Comparison of ENCODE assay signal across 8 mouse cellular contexts in the genomic region with DNA sequence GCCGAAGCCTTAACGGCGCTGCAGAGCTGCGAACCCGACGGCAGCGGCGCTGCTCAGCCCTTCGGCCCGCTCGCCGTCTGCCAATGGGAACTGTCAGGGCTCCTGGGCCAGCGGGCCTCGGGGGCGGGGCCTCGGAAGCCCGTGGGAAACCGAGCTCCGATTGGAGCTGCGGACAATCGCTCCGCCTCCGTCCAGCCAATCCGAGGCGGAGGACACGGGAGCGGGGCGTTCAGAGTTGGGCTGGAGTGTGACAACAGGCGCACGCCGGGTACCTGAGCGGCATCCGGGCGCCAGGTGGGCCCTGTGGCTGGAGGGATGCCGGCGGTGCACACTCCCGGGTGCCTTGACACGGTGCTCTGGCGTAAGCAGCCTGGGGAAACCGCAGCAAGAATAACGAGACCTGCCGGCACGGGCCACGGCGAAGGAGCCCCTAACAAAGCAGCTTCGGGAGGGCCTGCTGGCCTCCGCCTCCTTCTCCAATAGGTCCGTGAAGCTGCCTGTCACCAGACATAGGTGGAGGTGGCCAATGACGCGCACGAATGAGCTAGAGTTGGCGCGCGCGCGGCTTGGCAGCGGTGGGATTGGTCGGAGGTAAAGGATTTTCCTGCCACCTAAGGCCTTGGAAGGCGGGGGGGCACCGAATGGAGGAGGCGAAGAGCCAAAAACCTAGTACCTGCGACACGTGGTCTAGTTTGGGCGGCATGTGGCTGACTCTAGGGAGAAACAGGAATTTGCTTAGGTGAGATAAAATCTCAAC. TPM values are rescaled to one million over a fixed set of nuclear protein-coding genes. Genes with fewer than 3 reads are reported as not detected.
DNase-seq lines count a peak whose midpoint lies in the region; ATAC-seq and TF ChIP-seq lines count a peak whose summit lies in the region.

A gene (minus strand): TSS at position 10 of the 757 bp plus-strand sequence.

- H3K9me3 ChIP-seq in forebrain, embryonic 12.5 days, result no peaks in the 10 kb centered on the region
- H3K9me3 ChIP-seq in heart, postnatal 0 days (replicated peaks; ENCODE audit: control insufficient read depth, low read length), result no peaks in the 10 kb centered on the region
- H3K9me3 ChIP-seq in liver, embryonic 14.5 days (ENCODE audit: control insufficient read depth, low read length), result no peaks in the 10 kb centered on the region
- H3K9me3 ChIP-seq in stomach, embryonic 15.5 days, result no peaks in the 10 kb centered on the region

- TF ChIP-seq EP300 in heart, postnatal 0 days (IDR thresholded peaks at IDR 0.05; ENCODE audit: low read depth), result no peak
- no peak for TF ChIP-seq EP300 in liver, embryonic 14.5 days (IDR thresholded peaks at IDR 0.05; ENCODE audit: low read depth)

- H3K27me3 ChIP-seq in forebrain, embryonic 12.5 days, result no peaks in the 10 kb centered on the region
- H3K27me3 ChIP-seq in heart, postnatal 0 days (ENCODE audit: control insufficient read depth, insufficient read depth, low read length), result peaks cover 4% of the 10 kb centered on the region; the same call in 1 of the 2 replicates
- H3K27me3 ChIP-seq in liver, embryonic 14.5 days (ENCODE audit: control insufficient read depth, insufficient read depth, low read length), result peaks cover 10% of the 10 kb centered on the region
- no peaks in the 10 kb centered on the region for H3K27me3 ChIP-seq in stomach, embryonic 15.5 days (replicated peaks)

- peak; percentile 95 for ATAC-seq in cerebellum, adult (ENCODE audit: insufficient number of reproducible peaks, low FRiP score, low TSS enrichment)
- peak; percentile 98 for ATAC-seq in forebrain, embryonic 12.5 days (ENCODE audit: low FRiP score)
- peak; percentile 98 for ATAC-seq in heart, postnatal 0 days (ENCODE audit: insufficient read depth, low read depth)
- peak; percentile 94 for ATAC-seq in liver, embryonic 14.5 days (ENCODE audit: insufficient read depth)
- peak; percentile 96 for ATAC-seq in stomach, embryonic 15.5 days (ENCODE audit: insufficient read depth, low FRiP score, low read depth)

- peak within 1 kb of the TSS; percentile 93 for H3K27ac ChIP-seq in forebrain, embryonic 12.5 days
- H3K27ac ChIP-seq in heart, postnatal 0 days (ENCODE audit: low read depth), result peak within 1 kb of the TSS; percentile 33
- peak within 1 kb of the TSS; percentile 31 for H3K27ac ChIP-seq in liver, embryonic 14.5 days
- H3K27ac ChIP-seq in stomach, embryonic 15.5 days, result peak within 1 kb of the TSS; percentile 85

- peaks cover 36% of the 10 kb centered on the region for H3K4me1 ChIP-seq in forebrain, embryonic 12.5 days
- 0 out of 2 replicates have a peak, but pooled peaks cover 10% of the 10 kb centered on the region for H3K4me1 ChIP-seq in heart, postnatal 0 days (ENCODE audit: control insufficient read depth, insufficient read depth)
- H3K4me1 ChIP-seq in liver, embryonic 14.5 days (replicated peaks; ENCODE audit: control insufficient read depth in 2 of 2, insufficient read depth in 2 of 2, low read length in 1 of 2), result peaks cover 11 to 14% of the 10 kb centered on the region in 2 experiments
- H3K4me1 ChIP-seq in stomach, embryonic 15.5 days, result peaks cover 17% of the 10 kb centered on the region

- H3K4me2 ChIP-seq in forebrain, embryonic 12.5 days, result peak within 1 kb of the TSS; percentile 90
- H3K4me2 ChIP-seq in heart, postnatal 0 days (ENCODE audit: low read depth, low read length), result peak within 1 kb of the TSS; percentile 94
- peak within 1 kb of the TSS; percentile 87 for H3K4me2 ChIP-seq in liver, embryonic 14.5 days (ENCODE audit: low read depth)
- H3K4me2 ChIP-seq in stomach, embryonic 15.5 days, result peak within 1 kb of the TSS; percentile 100

- H3K36me3 ChIP-seq in forebrain, embryonic 12.5 days (replicated peaks), result no peaks in the 10 kb centered on the region
- no peaks in the 10 kb centered on the region for H3K36me3 ChIP-seq in heart, postnatal 0 days (replicated peaks; ENCODE audit: control insufficient read depth, insufficient read depth, low read length)
- H3K36me3 ChIP-seq in liver, embryonic 14.5 days (replicated peaks; ENCODE audit: control insufficient read depth, insufficient read depth, low read depth), result no peaks in the 10 kb centered on the region
- H3K36me3 ChIP-seq in stomach, embryonic 15.5 days, result no peaks in the 10 kb centered on the region

- peak within 1 kb of the TSS; percentile 72 for H3K4me3 ChIP-seq in forebrain, embryonic 12.5 days (replicated peaks)
- H3K4me3 ChIP-seq in heart, postnatal 0 days (ENCODE audit: low read depth, low read length), result peak within 1 kb of the TSS; percentile 65
- H3K4me3 ChIP-seq in liver, embryonic 14.5 days (ENCODE audit: insufficient read depth in 1 of 2, low read depth in 2 of 2, low read length in 2 of 2), result peak within 1 kb of the TSS; percentile 67 to 68
- peak within 1 kb of the TSS; percentile 73 for H3K4me3 ChIP-seq in stomach, embryonic 15.5 days (replicated peaks)

- peak within 1 kb of the TSS; percentile 84 for H3K9ac ChIP-seq in forebrain, embryonic 12.5 days
- H3K9ac ChIP-seq in heart, postnatal 0 days (replicated peaks; ENCODE audit: low read depth, low read length), result peak within 1 kb of the TSS; percentile 46
- H3K9ac ChIP-seq in liver, embryonic 14.5 days (replicated peaks), result peak within 1 kb of the TSS; percentile 62
- H3K9ac ChIP-seq in stomach, embryonic 15.5 days, result peak within 1 kb of the TSS; percentile 55

- DNase-seq in ES-CJ7 (ENCODE audit: low read depth, low spot score), result peak; percentile 98
- DNase-seq in heart, postnatal 0 days (ENCODE audit: low spot score), result peak; percentile 96
- DNase-seq in kidney, postnatal 36 days, result peak; percentile 97 to 98
- DNase-seq in liver, embryonic 14.5 days (ENCODE audit: low read depth in 3 of 3, low spot score in 3 of 3), result peak; percentile 95 to 96 (median 95)
- DNase-seq in neural tube, embryonic 10.5 days (ENCODE audit: extremely low spot score, low spot score), result peak; percentile 98

- WGBS in forebrain, embryonic 12.5 days, result under 1% methylated on average over 64 of the region's 64 CpGs
- under 1% methylated on average over 63 of the region's 64 CpGs for WGBS in heart, postnatal 0 days
- WGBS in liver, embryonic 14.5 days (ENCODE audit: insufficient replicate concordance), result under 1% methylated on average over 64 of the region's 64 CpGs
- WGBS in stomach, embryonic 15.5 days, result under 1% methylated on average over 64 of the region's 64 CpGs

- peak; percentile 33 for TF ChIP-seq CTCF in heart, postnatal 0 days (IDR thresholded peaks at IDR 0.05; ENCODE audit: low read depth)
- peak; percentile 54 for TF ChIP-seq CTCF in liver, embryonic 14.5 days (IDR thresholded peaks at IDR 0.05; ENCODE audit: low read depth)

RNA-seq across cellular contexts. Expression of the gene that starts here (rescaled TPM):
- 24.7 and 31.5 TPM in 2 replicates for polyA plus RNA-seq in forebrain, embryonic 12.5 days (2016; fragmentation: Nextera tagmentation; extraction: Ambion mirVana)
- total RNA-seq in heart, postnatal 0 days (2014; rRNA removed; ENCODE audit: low replicate concordance), result 2.6 and 5.7 TPM in 2 replicates
- polyA plus RNA-seq in heart, postnatal 0 days (2015; fragmentation: Nextera tagmentation; extraction: Ambion mirVana), result 3.6 and 5.5 TPM in 2 replicates
- 1.0 and 1.6 TPM in 2 replicates for polyA plus RNA-seq in liver, embryonic 14.5 days (2012; rRNA removed)
- polyA plus RNA-seq in liver, embryonic 14.5 days (2014; fragmentation: Nextera tagmentation; extraction: Ambion mirVana), result 4.2 and 6.0 TPM in 2 replicates
- 19.1 and 19.5 TPM in 2 replicates for polyA plus RNA-seq in stomach, embryonic 15.5 days (2015; fragmentation: Nextera tagmentation; extraction: Ambion mirVana)

Comparison
In these comparisons a context has a peak if more than half of its experiments do, and no peak if none do; other contexts are left out.
1. Peak in every context shown above with its lines: DNase-seq, ATAC-seq, H3K4me3 ChIP-seq and H3K27ac ChIP-seq.
2. H3K27ac ChIP-seq: peak in every context shown above with its lines; median percentile 93 in forebrain, embryonic 12.5 days; 85 in stomach, embryonic 15.5 days; 33 in heart, postnatal 0 days; 31 in liver, embryonic 14.5 days.